Mouse (Mus musculus) liver, embryonic 11.5 days (tissue): ENCODE measurements around the gene Lacc1. TPM values are rescaled to one million over a fixed set of nuclear protein-coding genes. Genes with fewer than 3 reads are reported as not detected.
"Not testable (repeated sequence)": the region's sequence is repeated elsewhere in the genome, so short reads cannot be mapped to it uniquely, and the experiment has no call there.

Experiments used
- ATAC-seq: fragments of 200-750 bp; cut with Nextera tagmentation; replicated peaks from 2 replicates; pipeline ENCODE4 v1.8.0; 2017; ENCODE audit warnings: moderate number of reproducible peaks, mild to moderate bottlenecking, moderate TSS enrichment, moderate library complexity; ENCODE audit not compliant: low FRiP score
- DNase-seq: peaks from one replicate; pipeline ENCODE4 v3.0.0-alpha.2; 2017; ENCODE audit warnings: low spot score
- H3K27ac ChIP-seq: fragments of 300-500 bp; sonication (generic); 2 replicates; pipeline ENCODE4 v1.5.1; 2014; ENCODE audit warnings: mild to moderate bottlenecking, low read depth, low read length, control low read depth
- H3K27me3 ChIP-seq: fragments of 300-500 bp; sonication (generic); replicated peaks from 2 replicates; pipeline ENCODE4 v1.6.1; 2014; ENCODE audit warnings: low read length, mixed read lengths; ENCODE audit not compliant: control insufficient read depth, insufficient read depth
- H3K36me3 ChIP-seq: fragments of 300-500 bp; sonication (generic); 2 replicates; pipeline ENCODE4 v1.6.1; 2014; ENCODE audit warnings: mild to moderate bottlenecking, low read length, moderate library complexity, mixed read lengths; ENCODE audit not compliant: control insufficient read depth, insufficient read depth
- H3K4me1 ChIP-seq: fragments of 300-500 bp; sonication (generic); replicated peaks from 2 replicates; pipeline ENCODE4 v1.6.1; 2014; ENCODE audit warnings: low read length, mixed read lengths; ENCODE audit not compliant: control insufficient read depth, insufficient read depth
- H3K4me2 ChIP-seq: fragments of 300-500 bp; sonication (generic); 2 replicates; pipeline ENCODE4 v1.6.1; 2014; ENCODE audit warnings: mild to moderate bottlenecking, control low read depth, moderate library complexity
- H3K4me3 ChIP-seq: fragments of 300-500 bp; sonication (generic); 2 replicates; pipeline ENCODE4 v1.5.1; 2014; ENCODE audit warnings: low read depth, low read length, control low read depth
- H3K9ac ChIP-seq: fragments of 300-500 bp; sonication (generic); 2 replicates; pipeline ENCODE4 v1.6.1; 2014; ENCODE audit warnings: low read depth, low read length, control low read depth
- H3K9me3 ChIP-seq: fragments of 300-500 bp; sonication (generic); 2 replicates; pipeline ENCODE4 v1.6.1; 2016; ENCODE audit warnings: low read length, inconsistent platforms, mixed read lengths; ENCODE audit not compliant: control insufficient read depth
- WGBS: fragments of 180-500 bp; shearing (Covaris S2); extraction: QIAGEN DNeasy Blood & Tissue Kit; methylation state at CpG from one replicate; pipeline ENCODE4 v1.1.7; 2014; 5-methylcytosine and 5-hydroxymethylcytosine counted together
- polyA plus RNA-seq: library from polyadenylated mRNA; unstranded; fragments of >200 nt; fragmentation: Nextera tagmentation; extraction: Ambion mirVana; gene quantifications from 2 replicates; pipeline ENCODE4 v1.2.1, GENCODE M21; 2014

Gene Lacc1
- polyA plus RNA-seq, 1 experiment from 2014 or later: 8.4 TPM

GRCm38 (mm10) chr14:77033391-77033790 is 3.3 kb downstream of the Lacc1 start:
- Histone ChIP-seq H3K4me2 (no peak overlapping the region), H3K27me3 (no peaks in the 10 kb centered on the region), H3K4me3 (no peak overlapping the region), H3K9me3 (no peaks in the 10 kb centered on the region), H3K4me1 (no peaks in the 10 kb centered on the region; the same call in 1 of the 2 replicates), H3K9ac (no peak overlapping the region), H3K27ac (no peak overlapping the region), H3K36me3 (no peaks in the 10 kb centered on the region)
- ATAC-seq: no peak
- DNase-seq: no peak
- WGBS: 91% methylated on average over 3 of the region's 3 CpGs

- no peak overlapping the region for H3K4me2 ChIP-seq
- no peaks in the 10 kb centered on the region for H3K36me3 ChIP-seq
- no peak overlapping the region for H3K4me3 ChIP-seq
- no peaks in the 10 kb centered on the region for H3K27me3 ChIP-seq
- no peak for DNase-seq
- no peaks in the 10 kb centered on the region for H3K9me3 ChIP-seq
- ATAC-seq: no peak
- no peaks in the 10 kb centered on the region; the same call in 1 of the 2 replicates for H3K4me1 ChIP-seq
- no peak overlapping the region for H3K27ac ChIP-seq
- H3K9ac ChIP-seq: no peak overlapping the region
- 70% methylated on average over 5 of the region's 5 CpGs for WGBS
These were observed 4.3 kb downstream of the Lacc1 start for GRCm38 (mm10) chr14:77032433-77032832.

GRCm38 (mm10) chr14:77030808-77031207 is 5.9 kb downstream of the Lacc1 start:
- H3K4me3 ChIP-seq: no peak overlapping the region
- H3K4me2 ChIP-seq: no peak overlapping the region
- H3K9me3 ChIP-seq: no peaks in the 10 kb centered on the region
- no peaks in the 10 kb centered on the region for H3K36me3 ChIP-seq
- H3K9ac ChIP-seq: no peak overlapping the region
- no peak for DNase-seq
- no peak for ATAC-seq
- H3K27ac ChIP-seq: no peak overlapping the region
- 84% methylated on average over 5 of the region's 5 CpGs for WGBS
- no peaks in the 10 kb centered on the region for H3K27me3 ChIP-seq
- no peaks in the 10 kb centered on the region for H3K4me1 ChIP-seq

- ATAC-seq (no peak), DNase-seq (no peak)
- no peaks in the 10 kb centered on the region for H3K9me3 ChIP-seq
- H3K36me3 ChIP-seq: no peaks in the 10 kb centered on the region
- no peak overlapping the region for H3K4me3 ChIP-seq
- H3K27ac ChIP-seq: no peak overlapping the region
- H3K4me2 ChIP-seq: no peak overlapping the region
- no peaks in the 10 kb centered on the region for H3K27me3 ChIP-seq
- H3K9ac ChIP-seq: no peak overlapping the region
- H3K4me1 ChIP-seq: no peaks in the 10 kb centered on the region
- 67% methylated on average over 5 of the region's 5 CpGs for WGBS
These were observed 7.2 kb downstream of the Lacc1 start for GRCm38 (mm10) chr14:77029319-77030054.

GRCm38 (mm10) chr14:77024499-77024898 is 12.2 kb downstream of the Lacc1 start:
- H3K27ac ChIP-seq: no peak overlapping the region
- H3K9ac ChIP-seq: no peak overlapping the region
- H3K9me3 ChIP-seq: no peaks in the 10 kb centered on the region
- no peak for ATAC-seq
- no peaks in the 10 kb centered on the region for H3K36me3 ChIP-seq
- no peaks in the 10 kb centered on the region for H3K27me3 ChIP-seq
- DNase-seq: no peak
- H3K4me1 ChIP-seq: no peaks in the 10 kb centered on the region
- no peak overlapping the region for H3K4me2 ChIP-seq
- no peak overlapping the region for H3K4me3 ChIP-seq
- WGBS: 77% methylated on average over 3 of the region's 3 CpGs

GRCm38 (mm10) chr14:77017211-77017610 is 19.5 kb downstream of the Lacc1 start:
- Histone ChIP-seq H3K27me3 (no peaks in the 10 kb centered on the region), H3K9me3 (no peaks in the 10 kb centered on the region), H3K27ac (no peak overlapping the region), H3K36me3 (no peaks in the 10 kb centered on the region), H3K4me1 (peaks cover 2% of the 10 kb centered on the region; the same call in 1 of the 2 replicates), H3K9ac (no peak overlapping the region), H3K4me3 (no peak overlapping the region), H3K4me2 (peak overlapping the region; percentile 43)
- DNase-seq (no peak), ATAC-seq (no peak)
- WGBS: 55% methylated on average over 6 of the region's 6 CpGs

GRCm38 (mm10) chr14:77016783-77017182 is 19.9 kb downstream of the Lacc1 start:
- H3K9me3 ChIP-seq, H3K27me3 ChIP-seq, H3K4me1 ChIP-seq, H3K4me3 ChIP-seq, H3K9ac ChIP-seq, ATAC-seq, DNase-seq, H3K36me3 ChIP-seq, H3K27ac ChIP-seq: not testable (repeated sequence)
- 41% methylated on average over 12 of the region's 12 CpGs for WGBS
- H3K4me2 ChIP-seq: peak overlapping the region; percentile 43

- DNase-seq: no peak
- H3K4me1 ChIP-seq: no peaks in the 10 kb centered on the region
- ATAC-seq: no peak
- no peaks in the 10 kb centered on the region for H3K9me3 ChIP-seq
- WGBS: 6% methylated on average over 3 of the region's 3 CpGs
- H3K4me3 ChIP-seq: no peak overlapping the region
- H3K27ac ChIP-seq: no peak overlapping the region
- no peak overlapping the region for H3K9ac ChIP-seq
- H3K4me2 ChIP-seq: no peak overlapping the region
- H3K36me3 ChIP-seq: no peaks in the 10 kb centered on the region
- no peaks in the 10 kb centered on the region for H3K27me3 ChIP-seq
These were observed 24.9 kb downstream of the Lacc1 start for GRCm38 (mm10) chr14:77011804-77012203.

GRCm38 (mm10) chr14:77008238-77008637 is 28.5 kb downstream of the Lacc1 start:
- no peak overlapping the region for H3K4me3 ChIP-seq
- H3K9me3 ChIP-seq: no peaks in the 10 kb centered on the region
- no peak overlapping the region for H3K27ac ChIP-seq
- DNase-seq (peak; percentile 39), ATAC-seq (no peak)
- H3K4me2 ChIP-seq: no peak overlapping the region
- H3K36me3 ChIP-seq: no peaks in the 10 kb centered on the region
- no peaks in the 10 kb centered on the region for H3K4me1 ChIP-seq
- no peak overlapping the region for H3K9ac ChIP-seq
- 12% methylated on average over 3 of the region's 3 CpGs for WGBS
- H3K27me3 ChIP-seq: no peaks in the 10 kb centered on the region
